Mouse (Mus musculus) stomach, embryonic 14.5 days (tissue): ENCODE results near the gene Ptprm. TPM values are rescaled to one million over a fixed set of nuclear protein-coding genes. Genes with fewer than 3 reads are reported as not detected.
"Not testable (repeated sequence)": the region's sequence is repeated elsewhere in the genome, so short reads cannot be mapped to it uniquely, and the experiment has no call there.

Source experiments
- ATAC-seq: fragments of 200-750 bp; cut with Nextera tagmentation; 2 replicates; pipeline ENCODE4 v1.8.0; 2017; ENCODE audit warnings: low read depth, moderate TSS enrichment; ENCODE audit not compliant: insufficient number of reproducible peaks, insufficient read depth, low FRiP score
- H3K27ac ChIP-seq: fragments of 300-500 bp; sonication (generic); 2 replicates; pipeline ENCODE4 v1.5.1; 2014; ENCODE audit warnings: mild to moderate bottlenecking, low read length, moderate library complexity, mixed read lengths
- H3K27me3 ChIP-seq: fragments of 300-500 bp; sonication (generic); 2 replicates; pipeline ENCODE4 v1.6.1; 2014; ENCODE audit warnings: low read length, control low read depth, mixed read lengths; ENCODE audit not compliant: control insufficient read depth, insufficient read depth
- H3K36me3 ChIP-seq: fragments of 300-500 bp; sonication (generic); 2 replicates; pipeline ENCODE4 v1.6.1; 2014; ENCODE audit warnings: mild to moderate bottlenecking, control low read depth, low read length, moderate library complexity, mixed read lengths; ENCODE audit not compliant: control insufficient read depth, insufficient read depth
- H3K4me1 ChIP-seq: fragments of 300-500 bp; sonication (generic); 2 replicates; pipeline ENCODE4 v1.6.1; 2014; ENCODE audit warnings: low read length, control low read depth, mixed read lengths; ENCODE audit not compliant: control insufficient read depth, insufficient read depth
- H3K4me2 ChIP-seq: fragments of 300-500 bp; sonication (generic); replicated peaks from 2 replicates; pipeline ENCODE4 v1.6.1; 2014; ENCODE audit warnings: low read depth, low read length, control low read depth
- H3K4me3 ChIP-seq: fragments of 300-500 bp; sonication (generic); 2 replicates; pipeline ENCODE4 v1.5.1; 2014; ENCODE audit warnings: low read depth, low read length, control low read depth
- H3K9ac ChIP-seq: fragments of 300-500 bp; sonication (generic); replicated peaks from 2 replicates; pipeline ENCODE4 v1.6.1; 2014; ENCODE audit warnings: low read depth, mild to moderate bottlenecking, control low read depth, low read length, moderate library complexity, mixed read lengths
- H3K9me3 ChIP-seq: fragments of 300-500 bp; sonication (generic); 2 replicates; pipeline ENCODE4 v1.6.1; 2016; ENCODE audit warnings: low read depth, low read length, control low read depth; ENCODE audit not compliant: control insufficient read depth
- WGBS: fragments of 180-500 bp; shearing (Covaris S2); extraction: QIAGEN DNeasy Blood & Tissue Kit; methylation state at CpG from one replicate; pipeline ENCODE4 v1.1.7; 2014; 5-methylcytosine and 5-hydroxymethylcytosine counted together
- polyA plus RNA-seq: library from polyadenylated mRNA; unstranded; fragments of >200 nt; fragmentation: Nextera tagmentation; extraction: Ambion mirVana; gene quantifications from 2 replicates; pipeline ENCODE4 v1.2.1, GENCODE M21; 2014

The Ptprm gene
- polyA plus RNA-seq, 1 experiment from 2014 or later = 17.7 TPM

- Histone ChIP-seq H3K36me3 (no peaks in the 10 kb centered on the region), H3K27me3 (no peaks in the 10 kb centered on the region), H3K9ac (no peak overlapping the region), H3K4me1 (no peaks in the 10 kb centered on the region), H3K4me3 (no peak overlapping the region), H3K9me3 (no peaks in the 10 kb centered on the region), H3K4me2 (no peak overlapping the region), H3K27ac (no peak overlapping the region)
- 83% methylated on average over 6 of the region's 6 CpGs for WGBS
- no peak for ATAC-seq
Measured at GRCm38 (mm10) chr17:66852496-66852895, 501.8 kb downstream of the Ptprm start.

- H3K27me3 ChIP-seq, H3K4me1 ChIP-seq, H3K36me3 ChIP-seq, H3K9ac ChIP-seq, H3K4me2 ChIP-seq, H3K4me3 ChIP-seq, H3K27ac ChIP-seq, H3K9me3 ChIP-seq, ATAC-seq: not testable (repeated sequence)
- WGBS = 88% methylated on average over 4 of the region's 4 CpGs
Measured at GRCm38 (mm10) chr17:66847011-66847410, 507.2 kb downstream of the Ptprm start.

- Histone ChIP-seq H3K4me3 (no peak overlapping the region), H3K36me3 (no peaks in the 10 kb centered on the region), H3K9ac (no peak overlapping the region), H3K27me3 (no peaks in the 10 kb centered on the region), H3K4me2 (no peak overlapping the region), H3K27ac (no peak overlapping the region), H3K4me1 (no peaks in the 10 kb centered on the region), H3K9me3 (no peaks in the 10 kb centered on the region)
- 88% methylated on average over 2 of the region's 2 CpGs for WGBS
- ATAC-seq = no peak
Measured at GRCm38 (mm10) chr17:66822347-66822746, 531.9 kb downstream of the Ptprm start.

GRCm38 (mm10) chr17:66817380-66817779 lies 536.9 kb downstream of the Ptprm start:
- 62% methylated on average over 4 of the region's 4 CpGs for WGBS
- H3K4me1 ChIP-seq = no peaks in the 10 kb centered on the region
- H3K9ac ChIP-seq = no peak overlapping the region
- H3K27me3 ChIP-seq = no peaks in the 10 kb centered on the region
- H3K36me3 ChIP-seq = no peaks in the 10 kb centered on the region
- ATAC-seq = no peak
- H3K9me3 ChIP-seq = no peaks in the 10 kb centered on the region
- H3K4me3 ChIP-seq = no peak overlapping the region
- no peak overlapping the region for H3K4me2 ChIP-seq
- H3K27ac ChIP-seq = no peak overlapping the region

DNA sequence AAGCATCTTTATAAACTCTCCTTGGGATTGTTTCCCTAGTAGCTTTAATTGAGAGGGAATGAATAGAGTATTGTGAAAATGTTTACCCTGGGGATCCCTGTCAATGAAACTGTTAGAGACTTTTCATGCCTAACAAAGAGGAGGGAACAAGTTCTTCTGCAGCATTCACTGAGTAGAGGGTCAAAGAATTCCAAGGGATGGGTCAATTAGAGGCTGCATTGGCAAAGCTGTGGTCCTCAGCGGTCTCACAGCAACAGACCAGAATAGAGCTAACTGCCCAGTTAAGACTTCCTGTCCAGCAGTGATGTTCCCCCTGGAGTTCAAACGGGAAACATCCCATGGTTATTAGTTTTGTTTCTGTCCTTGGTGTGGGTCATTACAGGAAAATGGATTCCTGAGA lies 538.3 kb downstream of the Ptprm start:
- ATAC-seq = no peak
- Histone ChIP-seq H3K9me3 (no peaks in the 10 kb centered on the region), H3K27ac (no peak overlapping the region), H3K36me3 (no peaks in the 10 kb centered on the region), H3K9ac (no peak overlapping the region), H3K27me3 (no peaks in the 10 kb centered on the region), H3K4me1 (no peaks in the 10 kb centered on the region), H3K4me3 (no peak overlapping the region), H3K4me2 (no peak overlapping the region)
- 52% methylated on average over 2 of the region's 2 CpGs for WGBS

DNA sequence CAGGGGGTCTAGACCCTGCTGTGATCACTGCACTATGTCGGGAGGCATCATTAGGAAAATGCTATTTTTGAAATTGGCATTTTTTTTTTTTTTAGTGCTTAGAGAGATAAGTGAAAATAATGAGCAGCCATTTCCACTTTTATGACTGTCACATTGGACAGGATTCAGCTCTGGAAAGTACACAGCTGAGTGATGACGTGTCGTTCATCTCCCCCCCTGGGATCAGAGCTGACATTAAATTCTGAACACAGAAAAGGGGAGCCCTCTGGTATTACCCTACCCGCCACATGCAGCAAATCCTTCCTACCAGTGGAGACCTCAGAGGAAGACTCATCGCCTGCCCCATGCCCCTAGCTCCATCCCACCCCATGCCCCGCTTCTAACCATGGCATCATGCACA lies 540.5 kb downstream of the Ptprm start:
- no peak overlapping the region for H3K4me3 ChIP-seq
- no peaks in the 10 kb centered on the region for H3K9me3 ChIP-seq
- no peak for ATAC-seq
- H3K9ac ChIP-seq = no peak overlapping the region
- H3K4me1 ChIP-seq = no peaks in the 10 kb centered on the region
- H3K36me3 ChIP-seq = no peaks in the 10 kb centered on the region
- WGBS = 84% methylated on average over 6 of the region's 6 CpGs
- no peaks in the 10 kb centered on the region for H3K27me3 ChIP-seq
- H3K27ac ChIP-seq = no peak overlapping the region
- H3K4me2 ChIP-seq = no peak overlapping the region

DNA sequence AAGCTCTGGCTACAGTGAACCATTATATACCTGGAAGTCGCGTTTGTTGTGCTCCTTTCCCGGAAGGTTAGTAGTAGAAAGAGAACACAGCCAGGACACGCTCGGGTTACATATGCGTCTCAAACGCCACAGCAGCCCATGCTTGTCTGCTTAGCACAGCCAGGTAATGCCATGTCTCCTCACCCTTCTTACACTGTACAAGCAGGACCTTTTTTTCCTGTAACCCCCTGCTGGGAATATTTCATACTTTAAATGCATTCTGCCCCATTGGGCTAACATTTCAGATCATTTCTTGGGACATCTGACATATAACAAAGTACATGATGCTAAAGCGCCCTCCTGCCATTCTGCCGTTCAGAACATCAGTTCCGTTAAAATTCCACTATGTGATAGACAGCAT lies 540.9 kb downstream of the Ptprm start:
- ATAC-seq = no peak
- no peaks in the 10 kb centered on the region for H3K9me3 ChIP-seq
- 82% methylated on average over 10 of the region's 10 CpGs for WGBS

DNA sequence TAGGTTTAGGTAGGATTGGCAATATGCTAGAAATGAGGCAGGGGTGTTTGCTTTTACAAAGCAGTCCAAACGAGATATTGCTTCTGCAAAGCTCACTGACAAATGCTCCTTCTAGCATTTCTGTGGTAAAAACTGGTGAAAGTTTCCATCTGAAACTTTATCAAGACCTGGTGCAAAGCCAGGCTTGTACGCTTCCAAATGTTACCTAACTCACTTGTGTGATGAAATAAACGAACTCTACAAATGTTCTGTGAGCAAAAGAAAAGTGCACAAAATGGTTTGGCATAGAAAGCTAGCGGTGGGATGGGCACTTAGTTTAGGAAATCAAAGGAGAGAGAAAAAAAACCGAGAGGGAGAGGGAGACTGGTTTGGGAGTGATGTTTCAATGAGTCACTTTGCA lies 544.5 kb downstream of the Ptprm start:
- ATAC-seq = no peak
- H3K4me2 ChIP-seq = no peak overlapping the region
- no peaks in the 10 kb centered on the region for H3K9me3 ChIP-seq
- 73% methylated on average over 5 of the region's 5 CpGs for WGBS
- no peak overlapping the region for H3K4me3 ChIP-seq
- H3K9ac ChIP-seq = no peak overlapping the region
- H3K4me1 ChIP-seq = no peaks in the 10 kb centered on the region
- H3K27ac ChIP-seq = no peak overlapping the region
- no peaks in the 10 kb centered on the region for H3K27me3 ChIP-seq
- no peaks in the 10 kb centered on the region for H3K36me3 ChIP-seq

More for the DNA sequence above, 540.9 kb downstream of the Ptprm start:
- Histone ChIP-seq H3K4me2 (no peak overlapping the region), H3K36me3 (no peaks in the 10 kb centered on the region), H3K9ac (no peak overlapping the region), H3K4me1 (no peaks in the 10 kb centered on the region), H3K4me3 (no peak overlapping the region), H3K27me3 (no peaks in the 10 kb centered on the region), H3K27ac (no peak overlapping the region)

DNA sequence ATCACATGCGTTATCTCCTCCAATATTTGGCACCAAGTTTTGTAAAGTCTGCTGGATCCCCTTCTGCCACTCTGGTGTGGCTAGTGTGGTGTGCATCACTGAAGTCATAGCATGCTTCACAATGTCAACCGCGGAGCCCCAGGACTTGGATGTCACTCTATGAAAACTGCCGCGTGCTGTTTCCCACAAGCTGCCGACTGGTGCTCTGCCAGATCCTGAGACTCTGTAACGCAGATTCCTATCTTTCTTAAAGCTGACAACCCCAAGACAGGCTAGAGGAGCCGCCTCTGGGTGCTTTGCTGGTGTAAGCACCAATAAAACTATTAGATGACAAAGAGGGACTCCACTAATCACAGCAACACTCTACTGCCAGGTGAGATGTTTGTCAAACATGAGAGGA lies 546.1 kb downstream of the Ptprm start:
- no peaks in the 10 kb centered on the region for H3K27me3 ChIP-seq
- no peaks in the 10 kb centered on the region for H3K4me1 ChIP-seq
- H3K4me2 ChIP-seq = no peak overlapping the region
- H3K9ac ChIP-seq = no peak overlapping the region
- no peaks in the 10 kb centered on the region for H3K36me3 ChIP-seq
- WGBS = 80% methylated on average over 8 of the region's 8 CpGs
- no peaks in the 10 kb centered on the region for H3K9me3 ChIP-seq
- ATAC-seq = no peak
- no peak overlapping the region for H3K27ac ChIP-seq
- H3K4me3 ChIP-seq = no peak overlapping the region
